Mouse (Mus musculus) neural tube, embryonic 13.5 days (tissue): ENCODE results near the gene Pofut1. TPM values are rescaled to one million over a fixed set of nuclear protein-coding genes. Genes with fewer than 3 reads are reported as not detected.

Experiments
- ATAC-seq: fragments of 200-750 bp; cut with Nextera tagmentation; 2 replicates; pipeline ENCODE4 v1.8.0; 2017; ENCODE audit warnings: low read depth, mild to moderate bottlenecking, moderate TSS enrichment, moderate library complexity
- H3K27ac ChIP-seq: fragments of 300-500 bp; sonication (generic); replicated peaks from 2 replicates; pipeline ENCODE4 v1.5.1; 2015; ENCODE audit warnings: moderate library complexity, mild to moderate bottlenecking, inconsistent platforms
- H3K27me3 ChIP-seq: fragments of 300-500 bp; sonication (generic); 2 replicates; pipeline ENCODE4 v1.6.1; 2015; ENCODE audit warnings: mild to moderate bottlenecking, inconsistent platforms
- H3K36me3 ChIP-seq: fragments of 300-500 bp; sonication (generic); 2 replicates; pipeline ENCODE4 v1.6.1; 2015; ENCODE audit warnings: mild to moderate bottlenecking, inconsistent platforms
- H3K4me1 ChIP-seq: fragments of 300-500 bp; sonication (generic); replicated peaks from 2 replicates; pipeline ENCODE4 v1.6.1; 2015; ENCODE audit warnings: inconsistent platforms
- H3K4me2 ChIP-seq: fragments of 300-500 bp; sonication (generic); 2 replicates; pipeline ENCODE4 v1.6.1; 2015; ENCODE audit warnings: inconsistent platforms, mild to moderate bottlenecking, moderate library complexity
- H3K4me3 ChIP-seq: fragments of 300-500 bp; sonication (generic); 2 replicates; pipeline ENCODE4 v1.5.1; 2015; ENCODE audit warnings: mild to moderate bottlenecking, inconsistent platforms
- H3K9ac ChIP-seq: fragments of 300-500 bp; sonication (generic); 2 replicates; pipeline ENCODE4 v1.6.1; 2015; ENCODE audit warnings: moderate library complexity, mild to moderate bottlenecking, inconsistent platforms
- H3K9me3 ChIP-seq: fragments of 300-500 bp; sonication (generic); 2 replicates; pipeline ENCODE4 v1.6.1; 2016; ENCODE audit warnings: inconsistent platforms
- WGBS: fragments of 180-500 bp; shearing (Covaris S2); methylation state at CpG from one replicate; pipeline ENCODE4 v1.1.7; 2015; 5-methylcytosine and 5-hydroxymethylcytosine counted together
- polyA plus RNA-seq: library from polyadenylated mRNA; unstranded; fragments of >200 nt; fragmentation: Nextera tagmentation; extraction: Ambion mirVana; gene quantifications from 2 replicates; pipeline ENCODE4 v1.2.1, GENCODE M21; 2015

The Pofut1 gene
- polyA plus RNA-seq, 1 experiment from 2014 or later: 5.5 TPM

DNA sequence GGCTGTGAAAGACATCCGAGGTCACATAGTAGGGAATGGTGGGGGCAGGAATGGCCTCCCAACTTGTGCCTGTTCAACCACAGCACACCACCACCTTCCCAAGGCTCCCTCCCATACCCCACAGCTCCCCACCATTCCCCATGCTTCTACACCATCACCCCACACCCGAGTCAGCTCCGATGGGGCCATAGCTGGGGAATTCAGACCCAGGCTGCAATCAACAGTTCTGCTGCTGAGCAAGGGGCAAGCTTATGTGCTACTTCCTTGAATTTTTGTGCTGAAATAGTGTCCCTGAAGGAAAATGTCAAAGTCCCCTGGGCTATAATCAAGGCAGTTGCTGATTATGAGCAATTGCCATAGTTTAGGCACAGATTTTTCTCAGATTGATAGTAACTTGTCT, 22.8 kb upstream of the Pofut1 start:
- WGBS: 73% methylated on average over 3 of the region's 3 CpGs
- H3K27me3 ChIP-seq: no peaks in the 10 kb centered on the region

DNA sequence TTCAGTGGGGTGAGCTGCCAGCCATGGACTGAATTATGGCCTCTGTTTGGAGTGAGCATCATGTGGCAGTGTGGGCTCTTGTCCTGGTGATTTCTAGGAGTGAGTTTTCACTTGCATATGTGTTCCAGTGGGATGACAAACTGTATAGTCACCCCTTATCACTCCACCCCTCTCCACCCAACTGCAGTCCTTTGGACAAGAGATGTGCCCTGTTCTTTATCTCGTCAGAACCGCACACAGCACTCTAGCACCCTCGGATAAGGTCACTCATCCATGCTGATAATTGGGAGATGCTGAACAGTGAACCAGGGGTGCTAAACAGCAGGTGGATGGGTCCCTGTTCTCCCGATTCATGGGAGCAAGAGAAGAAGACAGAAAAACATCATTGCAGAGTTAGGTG, 19.7 kb upstream of the Pofut1 start:
- no peak overlapping the region for H3K4me3 ChIP-seq
- no peak for ATAC-seq
- H3K27me3 ChIP-seq: no peaks in the 10 kb centered on the region
- H3K9ac ChIP-seq: no peak overlapping the region
- peaks cover 8% of the 10 kb centered on the region; the same call in 1 of the 2 replicates for H3K36me3 ChIP-seq
- no peak overlapping the region for H3K4me2 ChIP-seq
- no peaks in the 10 kb centered on the region for H3K9me3 ChIP-seq
- H3K27ac ChIP-seq: no peak overlapping the region
- H3K4me1 ChIP-seq: peaks cover 15% of the 10 kb centered on the region
- 89% methylated on average over 4 of the region's 4 CpGs for WGBS

More for the DNA sequence above, 22.8 kb upstream of the Pofut1 start:
- ATAC-seq: no peak
- Histone ChIP-seq H3K36me3 (peaks cover 8% of the 10 kb centered on the region; the same call in 1 of the 2 replicates), H3K4me3 (no peak overlapping the region), H3K9me3 (no peaks in the 10 kb centered on the region), H3K9ac (no peak overlapping the region), H3K4me1 (no peaks in the 10 kb centered on the region), H3K4me2 (no peak overlapping the region), H3K27ac (no peak overlapping the region)

DNA sequence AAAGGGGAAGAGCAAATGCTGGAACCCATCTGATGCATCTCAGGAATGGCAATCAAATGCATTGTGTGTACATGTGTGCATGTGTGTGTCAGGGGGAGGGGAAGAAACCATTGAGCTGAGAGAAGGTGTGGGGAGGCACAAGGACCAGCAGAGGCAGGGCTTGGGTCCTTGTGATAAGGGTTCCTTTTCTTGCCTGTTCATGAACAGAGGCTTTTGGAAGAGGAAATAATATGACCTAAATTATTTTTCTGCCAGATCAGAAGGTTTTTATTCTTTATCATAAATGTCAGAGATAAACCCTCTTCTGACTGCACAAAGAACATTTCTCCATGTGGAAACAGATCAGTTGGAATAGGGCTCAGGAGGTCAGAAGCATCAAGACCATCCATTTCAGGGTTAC, 19.2 kb upstream of the Pofut1 start:
- H3K9ac ChIP-seq: no peak overlapping the region
- H3K27me3 ChIP-seq: no peaks in the 10 kb centered on the region
- H3K27ac ChIP-seq: no peak overlapping the region
- no peaks in the 10 kb centered on the region for H3K9me3 ChIP-seq
- H3K4me2 ChIP-seq: no peak overlapping the region
- no peak overlapping the region for H3K4me3 ChIP-seq
- peaks cover 12% of the 10 kb centered on the region; the same call in 1 of the 2 replicates for H3K36me3 ChIP-seq
- peaks cover 15% of the 10 kb centered on the region for H3K4me1 ChIP-seq
- no peak for ATAC-seq

DNA sequence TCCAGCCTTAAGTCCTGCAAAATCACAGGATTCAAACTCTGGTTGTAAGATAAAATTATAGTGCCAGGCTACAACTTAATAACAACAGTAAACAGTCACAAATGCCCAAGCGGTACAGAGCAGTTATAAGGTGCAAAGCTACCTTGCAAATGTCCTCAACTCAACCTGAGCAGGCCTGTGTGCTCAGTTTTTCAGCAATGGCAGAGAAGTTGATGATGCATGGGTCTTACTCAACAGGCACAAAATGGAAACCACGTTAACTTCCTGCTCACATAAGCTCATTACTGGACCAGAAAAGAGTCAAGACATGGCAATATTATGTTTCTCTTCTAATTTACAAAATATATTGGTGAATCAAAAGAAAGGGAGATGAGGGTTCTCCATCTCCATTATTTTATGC, 18.8 kb upstream of the Pofut1 start:
- Histone ChIP-seq H3K27ac (no peak overlapping the region), H3K4me2 (no peak overlapping the region), H3K27me3 (no peaks in the 10 kb centered on the region), H3K4me1 (peaks cover 15% of the 10 kb centered on the region), H3K4me3 (no peak overlapping the region), H3K9me3 (no peaks in the 10 kb centered on the region), H3K36me3 (peaks cover 16% of the 10 kb centered on the region), H3K9ac (no peak overlapping the region)
- 93% methylated on average over 2 of the region's 2 CpGs for WGBS
- ATAC-seq: no peak

DNA sequence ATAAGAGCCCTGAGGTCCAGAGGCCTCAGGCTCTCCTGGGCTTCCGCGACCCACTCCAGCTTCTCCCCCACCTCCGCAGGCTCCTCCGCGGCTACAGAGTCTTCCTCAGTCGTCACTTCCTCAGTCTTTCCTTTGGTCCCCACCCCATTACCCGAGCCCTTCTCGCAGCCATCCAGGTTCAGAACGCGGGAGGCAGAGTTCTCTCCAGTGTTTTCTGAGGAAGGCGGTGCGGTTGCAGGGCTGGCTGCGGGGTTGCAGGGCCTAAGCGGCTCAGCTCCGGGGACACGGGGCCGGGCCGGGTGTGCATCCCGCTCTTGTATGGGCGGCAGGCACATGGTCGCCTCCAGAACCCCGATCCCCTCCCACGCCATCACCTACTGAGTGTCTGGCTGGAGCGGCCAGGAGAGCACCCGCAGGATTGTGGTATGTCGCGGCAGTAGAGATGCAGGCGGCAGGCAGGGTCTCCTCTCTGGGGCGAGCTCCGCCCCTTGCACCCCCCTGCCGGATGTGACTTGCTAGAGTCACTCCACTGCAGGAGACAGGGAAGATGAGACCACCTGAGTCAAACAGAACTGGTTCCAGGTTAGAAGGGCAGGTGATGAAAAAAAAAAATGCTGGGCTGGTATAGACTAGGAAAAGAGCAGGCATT, 16.3 kb upstream of the Pofut1 start, which contains the start of gene Tspyl3:
Gene Tspyl3 (minus strand): TSS at position 496 of the 649 bp plus-strand sequence.
- Histone ChIP-seq H3K9ac (peak within 1 kb of the TSS; percentile 84), H3K9me3 (no peaks in the 10 kb centered on the region), H3K4me1 (peaks cover 15% of the 10 kb centered on the region), H3K4me2 (peak within 1 kb of the TSS; percentile 72), H3K36me3 (peaks cover 39% of the 10 kb centered on the region), H3K4me3 (peak within 1 kb of the TSS; percentile 58), H3K27me3 (no peaks in the 10 kb centered on the region), H3K27ac (peak within 1 kb of the TSS; percentile 83)
- peak; percentile 82 for ATAC-seq
- 5% methylated on average over 31 of the region's 31 CpGs for WGBS

DNA sequence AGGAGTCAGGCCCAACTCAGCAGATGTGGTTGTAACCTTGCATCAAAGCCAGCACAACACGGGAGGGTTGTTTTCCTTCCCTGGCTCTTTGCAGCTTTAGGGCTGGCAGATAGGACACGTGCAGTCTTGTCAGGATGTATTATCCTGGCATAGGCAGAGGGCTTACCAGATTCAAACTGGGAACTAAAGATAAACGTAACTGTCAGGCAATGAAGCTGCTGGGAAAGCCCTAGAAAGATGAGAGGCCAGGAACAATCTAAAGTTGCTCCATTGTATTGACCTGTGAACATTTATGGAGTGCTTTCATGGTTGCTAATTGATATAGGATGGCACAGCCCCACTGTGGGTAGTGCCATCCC, 15.8 kb upstream of the Pofut1 start:
- WGBS: 8% methylated on average over 3 of the region's 3 CpGs
- Histone ChIP-seq H3K4me2 (peak overlapping the region; percentile 72), H3K27ac (peak overlapping the region; percentile 83), H3K36me3 (peaks cover 44% of the 10 kb centered on the region), H3K27me3 (no peaks in the 10 kb centered on the region), H3K4me1 (peaks cover 15% of the 10 kb centered on the region), H3K4me3 (peak overlapping the region; percentile 58), H3K9me3 (no peaks in the 10 kb centered on the region), H3K9ac (peak overlapping the region; percentile 84)
- no peak; the same call in 1 of the 2 replicates for ATAC-seq

DNA sequence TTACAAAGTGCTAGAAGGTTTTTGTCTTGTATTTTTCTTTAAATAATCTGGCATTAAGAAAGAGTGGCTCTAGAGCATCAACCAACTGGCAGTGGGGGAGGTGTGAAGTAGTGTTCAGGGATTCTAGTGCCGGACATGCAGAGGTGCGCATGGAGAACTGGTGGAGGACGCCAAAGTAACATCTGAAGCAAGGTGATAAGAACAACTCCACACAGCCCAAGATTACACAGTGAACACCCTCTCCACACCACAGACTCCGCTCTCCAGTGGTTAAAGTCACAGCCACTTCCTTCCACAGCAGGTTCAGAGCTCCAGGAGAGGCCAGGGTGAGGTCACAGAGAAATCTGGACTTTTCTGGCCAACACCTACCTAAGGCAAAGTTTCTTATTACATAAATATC, 13.4 kb upstream of the Pofut1 start:
- Histone ChIP-seq H3K4me1 (peaks cover 15% of the 10 kb centered on the region), H3K9me3 (no peaks in the 10 kb centered on the region), H3K4me3 (no peak overlapping the region), H3K27me3 (no peaks in the 10 kb centered on the region), H3K9ac (no peak overlapping the region), H3K4me2 (no peak overlapping the region), H3K36me3 (peaks cover 59% of the 10 kb centered on the region), H3K27ac (no peak overlapping the region)
- WGBS: 93% methylated on average over 4 of the region's 4 CpGs
- no peak for ATAC-seq

DNA sequence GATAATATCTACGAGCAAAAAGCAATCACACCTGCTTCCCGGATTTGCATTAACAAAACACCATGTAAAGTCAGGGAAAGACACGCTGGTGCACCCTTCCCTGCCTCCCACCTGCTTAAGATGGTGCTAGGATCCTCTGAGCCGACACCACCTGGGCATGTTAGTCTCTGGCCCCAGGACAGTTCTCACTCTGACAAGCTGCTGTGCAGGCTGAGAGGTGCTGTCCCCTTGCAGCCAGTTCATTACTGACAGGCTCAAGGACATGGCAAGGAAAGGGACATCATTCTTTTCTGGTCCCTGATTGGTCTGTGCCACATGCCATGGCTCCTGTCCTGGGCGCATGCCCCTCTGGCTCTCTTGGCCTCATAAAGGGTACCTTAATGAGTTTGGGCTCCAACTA, 12.8 kb upstream of the Pofut1 start:
- no peak overlapping the region for H3K9ac ChIP-seq
- no peaks in the 10 kb centered on the region for H3K9me3 ChIP-seq
- no peak for ATAC-seq
- WGBS: 91% methylated on average over 5 of the region's 5 CpGs
- H3K36me3 ChIP-seq: peaks cover 64% of the 10 kb centered on the region
- H3K4me1 ChIP-seq: peaks cover 15% of the 10 kb centered on the region
- H3K27me3 ChIP-seq: no peaks in the 10 kb centered on the region
- H3K27ac ChIP-seq: no peak overlapping the region
- no peak overlapping the region for H3K4me3 ChIP-seq
- no peak overlapping the region for H3K4me2 ChIP-seq

DNA sequence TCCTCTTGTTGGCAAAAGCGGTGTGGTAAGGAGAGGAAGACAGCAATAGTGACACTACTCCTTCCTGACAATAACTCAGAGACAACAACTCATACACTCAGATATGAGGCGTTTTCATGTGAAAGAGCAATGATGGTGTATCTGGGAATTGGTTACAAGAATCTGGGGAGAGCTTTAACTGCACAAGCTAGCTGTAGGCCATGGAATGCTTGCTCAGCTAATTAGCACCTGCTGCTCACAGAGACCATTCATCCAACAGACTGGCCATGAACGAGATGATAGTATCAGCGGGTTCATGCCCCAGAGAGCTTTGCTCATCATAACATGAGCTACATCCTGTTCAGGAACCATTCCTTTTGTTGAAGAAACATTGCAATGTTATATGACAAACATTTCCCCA, 4.1 kb upstream of the Pofut1 start:
- Histone ChIP-seq H3K9ac (no peak overlapping the region), H3K9me3 (no peaks in the 10 kb centered on the region), H3K4me3 (no peak overlapping the region), H3K4me2 (no peak overlapping the region), H3K36me3 (peaks cover 49% of the 10 kb centered on the region), H3K4me1 (peaks cover 45% of the 10 kb centered on the region), H3K27me3 (no peaks in the 10 kb centered on the region), H3K27ac (no peak overlapping the region)
- no peak for ATAC-seq
- 65% methylated on average over 4 of the region's 4 CpGs for WGBS

DNA sequence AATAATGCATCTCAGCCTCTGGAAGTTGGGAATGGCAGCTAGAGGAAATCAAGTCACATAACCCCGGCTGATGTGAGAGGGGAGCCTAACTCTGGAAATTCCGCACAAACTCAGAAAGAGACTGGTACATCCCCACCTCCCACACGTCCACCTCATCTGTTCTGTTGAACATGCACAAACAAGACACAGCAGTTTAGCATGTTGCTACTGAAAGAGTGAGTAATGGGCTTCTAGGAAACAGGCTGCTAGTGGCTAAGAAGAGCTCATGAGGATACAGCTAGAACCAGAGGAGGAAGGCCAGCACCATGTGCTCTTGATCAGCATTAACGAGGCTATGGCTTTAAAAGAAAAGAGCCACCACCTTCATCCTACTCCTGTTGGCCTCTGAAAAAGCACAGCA, 3.4 kb upstream of the Pofut1 start:
- no peaks in the 10 kb centered on the region for H3K9me3 ChIP-seq
- 76% methylated on average over 4 of the region's 4 CpGs for WGBS
- ATAC-seq: no peak
- H3K27ac ChIP-seq: no peak overlapping the region
- no peak overlapping the region for H3K4me2 ChIP-seq
- peaks cover 52% of the 10 kb centered on the region for H3K4me1 ChIP-seq
- H3K9ac ChIP-seq: no peak overlapping the region
- no peaks in the 10 kb centered on the region for H3K27me3 ChIP-seq
- peaks cover 42% of the 10 kb centered on the region for H3K36me3 ChIP-seq
- no peak overlapping the region for H3K4me3 ChIP-seq

DNA sequence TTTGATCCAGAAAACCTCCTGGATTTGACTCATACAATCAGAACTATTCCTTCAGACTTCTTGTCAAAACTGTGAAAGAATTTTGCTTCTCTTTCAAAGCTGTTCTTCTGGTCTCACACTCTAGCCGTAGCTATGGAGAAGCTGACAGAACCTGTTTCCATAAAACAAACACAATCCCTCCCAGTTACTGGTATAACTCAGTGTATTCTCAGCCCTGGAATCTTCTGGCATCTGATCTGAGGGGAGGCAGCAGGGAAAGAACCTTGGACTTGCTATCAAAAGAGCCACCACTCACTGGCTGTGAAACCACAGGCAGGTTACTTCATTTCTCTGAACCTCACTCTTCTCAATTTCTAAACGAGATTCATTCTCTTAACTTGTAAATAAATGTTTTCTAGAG, 2.9 kb upstream of the Pofut1 start:
- no peak overlapping the region for H3K27ac ChIP-seq
- ATAC-seq: no peak
- no peaks in the 10 kb centered on the region for H3K27me3 ChIP-seq
- no peaks in the 10 kb centered on the region for H3K9me3 ChIP-seq
- WGBS: 81% methylated on average over 2 of the region's 2 CpGs
- no peak overlapping the region for H3K4me3 ChIP-seq
- peaks cover 57% of the 10 kb centered on the region for H3K4me1 ChIP-seq
- peaks cover 38% of the 10 kb centered on the region for H3K36me3 ChIP-seq
- no peak overlapping the region for H3K4me2 ChIP-seq
- H3K9ac ChIP-seq: no peak overlapping the region

DNA sequence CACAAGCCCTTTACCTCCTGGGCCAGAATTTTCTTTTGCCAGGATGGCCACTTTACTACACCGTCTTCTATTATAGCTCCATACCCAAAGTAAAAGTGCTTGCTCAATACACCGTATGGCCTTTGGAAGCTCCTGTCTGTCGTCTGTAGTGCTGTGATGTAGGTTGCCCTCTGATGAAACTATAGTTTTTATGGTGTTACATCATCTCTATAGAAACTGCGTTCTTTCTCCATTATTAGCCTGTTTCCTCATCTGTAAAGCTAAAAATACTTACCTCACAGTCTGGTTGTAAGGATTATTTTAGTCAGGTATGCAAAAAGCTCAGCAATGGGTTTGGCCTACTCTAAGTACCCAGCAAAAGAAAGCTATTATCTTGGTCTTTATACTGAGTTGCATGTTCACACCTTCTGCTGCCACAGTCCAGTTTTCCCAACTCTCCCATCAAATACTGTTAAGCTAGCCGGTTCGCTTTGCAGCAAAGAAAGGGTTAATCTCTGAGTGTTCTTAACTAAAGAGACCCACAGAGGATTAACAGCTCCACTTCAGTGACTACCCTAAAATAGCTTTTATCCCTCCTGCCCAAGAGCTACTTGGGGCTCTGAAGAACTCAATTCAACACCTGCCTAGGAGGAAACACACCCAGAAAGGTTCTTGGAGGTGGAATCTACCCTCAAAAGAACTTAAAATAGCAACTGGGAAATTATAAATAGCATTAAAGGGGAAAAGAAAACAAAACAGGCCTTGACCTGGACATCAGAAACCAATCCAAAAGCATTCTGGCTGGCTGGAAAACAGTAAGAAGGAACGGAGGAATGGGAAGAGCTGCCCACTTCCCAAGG, 2.1 kb upstream of the Pofut1 start:
- Histone ChIP-seq H3K4me2 (peak overlapping the region; percentile 88), H3K4me3 (peak overlapping the region; percentile 97), H3K9ac (peak overlapping the region; percentile 98), H3K27ac (no peak overlapping the region), H3K27me3 (no peaks in the 10 kb centered on the region), H3K9me3 (no peaks in the 10 kb centered on the region), H3K36me3 (peaks cover 35% of the 10 kb centered on the region), H3K4me1 (peaks cover 60% of the 10 kb centered on the region)
- 62% methylated on average over 7 of the region's 7 CpGs for WGBS
- no peak for ATAC-seq
